Mouse (Mus musculus) kidney, postnatal 0 days (tissue): ENCODE data around the gene Tnfrsf18. TPM values are rescaled to one million over a fixed set of nuclear protein-coding genes. Genes with fewer than 3 reads are reported as not detected.

Experiments
- ATAC-seq: fragments of 200-750 bp; cut with Nextera tagmentation; replicated peaks from 2 replicates; pipeline ENCODE4 v1.8.0; 2017; ENCODE audit warnings: low read depth, moderate number of reproducible peaks, moderate TSS enrichment, moderate library complexity; ENCODE audit not compliant: low FRiP score
- DNase-seq: peaks from one replicate; pipeline ENCODE4 v3.0.0-alpha.2; 2016; ENCODE audit warnings: low spot score
- H3K27ac ChIP-seq: fragments of 300-500 bp; sonication (generic); 2 replicates; pipeline ENCODE4 v1.5.1; 2014; ENCODE audit warnings: mild to moderate bottlenecking
- H3K27me3 ChIP-seq: fragments of 300-500 bp; sonication (generic); 2 replicates; pipeline ENCODE4 v1.6.1; 2014; ENCODE audit warnings: low read length, mixed read lengths; ENCODE audit not compliant: insufficient read depth
- H3K36me3 ChIP-seq: fragments of 300-500 bp; sonication (generic); 2 replicates; pipeline ENCODE4 v1.6.1; 2014; ENCODE audit warnings: low read length, mixed read lengths; ENCODE audit not compliant: insufficient read depth
- H3K4me1 ChIP-seq: fragments of 300-500 bp; sonication (generic); replicated peaks from 2 replicates; pipeline ENCODE4 v1.6.1; 2014; ENCODE audit warnings: antibody characterized with exemption, low read length, mixed read lengths; ENCODE audit not compliant: insufficient read depth
- H3K4me2 ChIP-seq: fragments of 300-500 bp; sonication (generic); 2 replicates; pipeline ENCODE4 v1.6.1; 2014; ENCODE audit warnings: mild to moderate bottlenecking, low read length, moderate library complexity, mixed read lengths
- H3K4me3 ChIP-seq: fragments of 300-500 bp; sonication (generic); replicated peaks from 2 replicates; pipeline ENCODE4 v1.5.1; 2014; ENCODE audit warnings: low read depth, low read length
- H3K9ac ChIP-seq: fragments of 300-500 bp; sonication (generic); 2 replicates; pipeline ENCODE4 v1.6.1; 2014; ENCODE audit warnings: low read depth, low read length
- H3K9me3 ChIP-seq: fragments of 300-500 bp; sonication (generic); replicated peaks from 2 replicates; pipeline ENCODE4 v1.6.1; 2016; ENCODE audit warnings: low read length, inconsistent platforms, mixed read lengths
- CTCF ChIP-seq: IDR thresholded peaks from 2 replicates; pipeline ENCODE4 v1.5.1; 2016; ENCODE audit warnings: antibody characterized with exemption, low read depth, mild to moderate bottlenecking, moderate library complexity
- WGBS: fragments of 180-500 bp; shearing (Covaris S2); extraction: QIAGEN DNeasy Blood & Tissue Kit; methylation state at CpG from one replicate; pipeline ENCODE4 v1.1.7; 2014; 5-methylcytosine and 5-hydroxymethylcytosine counted together
- polyA plus RNA-seq: library from polyadenylated mRNA; unstranded; fragments of >200 nt; fragmentation: Nextera tagmentation; extraction: Ambion mirVana; gene quantifications from 2 replicates; pipeline ENCODE4 v1.2.1, GENCODE M21; 2015

Tnfrsf18 gene
- polyA plus RNA-seq, 1 experiment from 2014 or later: 1.3 TPM

DNA sequence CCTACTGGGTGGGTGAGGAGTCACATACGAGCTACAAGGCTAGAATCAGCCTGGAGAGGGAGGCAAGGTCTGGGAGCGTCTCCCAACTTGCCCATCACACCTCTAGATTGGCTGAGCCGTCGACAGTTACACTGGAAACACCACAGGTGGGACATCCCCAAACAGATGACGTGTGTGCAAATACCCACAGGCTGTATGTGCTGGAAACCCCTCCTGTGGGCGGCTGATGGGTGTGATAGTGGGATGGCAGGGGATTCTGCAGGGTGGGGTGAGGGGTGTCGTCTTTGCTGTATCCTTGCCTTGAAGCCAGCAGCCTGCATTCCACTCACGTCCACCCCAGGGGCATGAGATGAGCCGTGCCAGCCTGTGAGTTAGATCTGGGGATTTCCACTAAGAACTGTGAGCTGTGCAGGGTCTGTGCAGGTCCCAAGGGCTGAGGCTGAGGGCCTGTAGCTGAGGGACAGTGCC lies 4.7 kb downstream of the Tnfrsf18 start:
- Histone ChIP-seq H3K4me3 (peak overlapping the region; percentile 47), H3K27ac (peak overlapping the region; percentile 92; the same call in 1 of the 2 replicates), H3K9ac (peak overlapping the region; percentile 53), H3K4me2 (peak overlapping the region; percentile 60), H3K9me3 (no peaks in the 10 kb centered on the region), H3K36me3 (0 out of 2 replicates have a peak, but pooled peaks cover 3% of the 10 kb centered on the region), H3K27me3 (no peaks in the 10 kb centered on the region), H3K4me1 (peaks cover 23% of the 10 kb centered on the region)
- ATAC-seq: no peak
- peak; percentile 25; the same call in 1 of the 2 replicates for TF ChIP-seq CTCF
- DNase-seq: no peak
- 55% methylated on average over 9 of the region's 9 CpGs for WGBS

DNA sequence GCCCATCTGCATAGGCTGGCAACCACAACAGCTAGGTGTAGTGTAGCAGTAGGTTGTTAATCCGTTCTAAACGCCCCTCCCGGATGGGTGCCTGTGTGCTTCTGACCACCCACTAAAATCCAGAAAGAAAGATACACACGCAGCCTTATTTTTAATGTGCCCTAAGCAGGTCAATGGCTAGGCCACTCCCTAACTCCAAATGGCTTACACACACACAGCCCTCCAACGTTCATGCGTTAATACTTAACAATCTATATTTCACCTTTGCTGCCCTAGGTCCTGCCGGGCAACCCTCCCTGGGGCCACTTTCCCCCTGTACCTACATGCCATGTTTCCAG lies 5.3 kb downstream of the Tnfrsf18 start:
- Histone ChIP-seq H3K27me3 (no peaks in the 10 kb centered on the region), H3K4me2 (peak overlapping the region; percentile 60), H3K9ac (peak overlapping the region; percentile 53), H3K36me3 (0 out of 2 replicates have a peak, but pooled peaks cover 3% of the 10 kb centered on the region), H3K4me3 (peak overlapping the region; percentile 47), H3K27ac (peak overlapping the region; percentile 92), H3K4me1 (peaks cover 18% of the 10 kb centered on the region), H3K9me3 (no peaks in the 10 kb centered on the region)
- TF ChIP-seq CTCF: no peak
- WGBS: 6% methylated on average over 7 of the region's 7 CpGs
- peak; percentile 6; the same call in 1 of the 2 replicates for ATAC-seq
- DNase-seq: no peak

DNA sequence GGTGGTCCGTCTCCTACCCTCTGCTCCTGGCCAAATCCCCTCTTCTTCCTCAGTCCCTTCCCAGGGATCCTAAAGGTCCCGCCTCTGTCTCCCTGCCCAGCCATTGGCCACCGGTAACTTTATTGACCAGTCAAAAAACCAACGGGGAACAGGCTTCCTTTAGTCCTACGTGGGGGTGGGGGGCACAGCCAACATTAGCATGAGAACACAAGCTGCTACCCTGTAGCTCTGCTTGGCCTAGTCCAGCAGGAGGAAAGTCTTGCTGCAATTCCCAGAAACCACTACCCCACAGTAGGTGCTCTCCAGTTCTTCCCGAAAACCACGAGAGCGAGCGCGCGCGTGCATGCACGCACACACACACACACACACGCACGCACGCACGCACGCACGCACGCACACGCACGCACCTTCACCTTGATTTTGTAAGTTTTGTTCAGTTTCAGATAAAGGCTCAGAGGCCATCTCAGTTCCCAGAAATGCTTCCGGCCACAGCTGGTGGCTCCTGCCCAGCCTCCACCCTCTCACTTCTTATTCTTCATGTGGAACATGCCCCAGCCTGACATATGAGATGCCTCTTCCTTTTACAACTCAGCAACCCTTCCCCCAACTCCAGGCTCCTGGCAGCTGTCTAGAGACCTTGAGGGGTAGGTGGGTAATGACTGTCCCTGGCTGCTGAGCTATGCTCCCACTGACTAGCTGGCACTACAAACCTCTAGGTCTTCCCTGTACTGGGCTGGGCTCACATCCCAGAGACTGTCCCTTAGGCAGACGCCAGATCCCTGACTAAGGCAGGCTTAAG lies 5.8 kb downstream of the Tnfrsf18 start:
- peak; percentile 94 for DNase-seq
- Histone ChIP-seq H3K4me3 (peak overlapping the region; percentile 47), H3K36me3 (0 out of 2 replicates have a peak, but pooled peaks cover 3% of the 10 kb centered on the region), H3K27ac (peak overlapping the region; percentile 92), H3K4me2 (peak overlapping the region; percentile 60), H3K4me1 (peaks cover 16% of the 10 kb centered on the region), H3K9me3 (no peaks in the 10 kb centered on the region), H3K27me3 (no peaks in the 10 kb centered on the region), H3K9ac (peak overlapping the region; percentile 53)
- peak; percentile 80 for ATAC-seq
- no peak for TF ChIP-seq CTCF
- WGBS: under 1% methylated on average over 24 of the region's 24 CpGs

DNA sequence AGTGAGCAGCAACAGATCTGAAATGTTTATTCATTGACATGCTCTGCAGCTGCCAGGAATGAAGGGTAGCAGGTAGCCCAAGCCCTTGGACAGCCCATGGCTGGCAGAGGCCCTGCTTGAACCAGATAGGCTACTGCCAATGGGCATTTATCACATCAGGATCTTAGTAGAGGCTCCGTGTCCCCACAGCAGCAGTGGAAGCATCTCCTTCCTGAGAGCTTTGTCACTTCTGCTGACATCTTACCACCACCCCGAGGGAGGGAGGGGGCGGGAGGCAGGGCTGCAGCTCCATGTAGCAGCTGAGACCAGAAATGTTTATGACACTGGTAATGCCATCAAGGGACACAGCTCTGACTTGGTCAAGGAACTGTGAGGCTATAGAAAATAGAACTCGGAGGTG lies 6.9 kb downstream of the Tnfrsf18 start:
- WGBS: 78% methylated on average over 4 of the region's 4 CpGs
- no peak overlapping the region for H3K9ac ChIP-seq
- H3K9me3 ChIP-seq: no peaks in the 10 kb centered on the region
- no peaks in the 10 kb centered on the region for H3K27me3 ChIP-seq
- peaks cover 16% of the 10 kb centered on the region for H3K4me1 ChIP-seq
- ATAC-seq: no peak
- 0 out of 2 replicates have a peak, but pooled peaks cover 3% of the 10 kb centered on the region for H3K36me3 ChIP-seq
- no peak overlapping the region for H3K4me3 ChIP-seq
- no peak overlapping the region for H3K4me2 ChIP-seq
- no peak for TF ChIP-seq CTCF
- no peak for DNase-seq
- H3K27ac ChIP-seq: peak overlapping the region; percentile 92

DNA sequence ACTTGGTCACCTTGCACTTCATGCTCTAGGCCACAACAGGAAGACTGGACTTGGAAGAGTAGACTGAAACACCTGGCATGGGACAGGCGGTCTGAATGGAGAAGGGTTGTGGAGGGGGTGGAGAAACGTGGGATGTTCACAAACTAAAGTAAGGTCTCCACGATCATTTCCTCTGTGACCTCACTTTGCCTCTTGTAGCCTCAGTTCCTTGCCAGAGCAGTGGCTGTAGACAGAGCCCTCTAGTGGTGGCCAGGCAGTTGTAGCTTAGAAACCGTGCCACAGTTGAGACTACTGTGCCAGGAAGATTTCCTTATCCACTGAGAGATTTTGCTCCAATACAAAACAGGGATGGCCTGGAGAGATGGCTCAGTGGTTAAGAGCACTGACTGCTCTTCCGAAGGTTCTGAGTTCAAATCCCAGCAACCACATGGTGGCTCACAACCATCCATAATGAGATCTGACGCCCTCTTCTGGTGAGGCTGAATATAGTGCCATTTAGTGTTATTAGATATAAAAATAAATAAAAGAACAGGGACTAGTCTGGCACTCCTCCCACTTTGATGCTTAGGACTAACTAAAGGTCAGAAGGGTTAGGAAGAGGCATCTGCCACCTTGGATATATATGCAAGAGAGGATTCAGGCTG lies 7.6 kb downstream of the Tnfrsf18 start:
- Histone ChIP-seq H3K36me3 (no peaks in the 10 kb centered on the region), H3K27me3 (no peaks in the 10 kb centered on the region), H3K4me2 (no peak overlapping the region), H3K4me3 (no peak overlapping the region), H3K27ac (peak overlapping the region; percentile 52; the same call in 1 of the 2 replicates), H3K9me3 (no peaks in the 10 kb centered on the region), H3K9ac (no peak overlapping the region), H3K4me1 (peaks cover 16% of the 10 kb centered on the region)
- peak; percentile 81 for TF ChIP-seq CTCF
- DNase-seq: peak; percentile 78
- 37% methylated on average over 6 of the region's 6 CpGs for WGBS
- ATAC-seq: no peak

DNA sequence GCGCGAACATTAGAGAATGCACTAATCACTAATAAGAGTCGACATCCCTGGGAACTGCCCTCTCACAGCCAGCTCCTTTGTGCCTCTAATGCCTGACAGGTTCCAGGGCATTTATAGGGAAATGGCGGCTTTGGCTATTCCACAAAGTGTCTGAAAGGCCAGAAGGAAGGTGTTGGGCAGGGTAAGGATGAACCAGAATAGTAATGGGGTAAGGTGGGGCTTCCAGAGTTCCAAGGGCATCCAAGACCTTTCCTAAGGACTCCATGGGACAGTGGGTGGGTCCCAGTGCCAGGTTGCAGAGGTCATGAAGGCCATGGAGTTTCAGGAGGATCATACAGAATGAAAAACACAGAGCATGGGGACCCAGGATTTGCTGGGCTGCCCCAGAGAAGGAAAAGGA lies 8.3 kb downstream of the Tnfrsf18 start:
- TF ChIP-seq CTCF: no peak
- Histone ChIP-seq H3K4me2 (peak overlapping the region; percentile 38; the same call in 1 of the 2 replicates), H3K4me3 (no peak overlapping the region), H3K9me3 (no peaks in the 10 kb centered on the region), H3K27ac (no peak overlapping the region), H3K36me3 (no peaks in the 10 kb centered on the region), H3K9ac (no peak overlapping the region), H3K27me3 (no peaks in the 10 kb centered on the region), H3K4me1 (peaks cover 16% of the 10 kb centered on the region)
- no peak for DNase-seq
- WGBS: 72% methylated on average over 4 of the region's 4 CpGs
- no peak for ATAC-seq
